ENCODE assay signal across 19 mouse cellular contexts in the genomic region with DNA sequence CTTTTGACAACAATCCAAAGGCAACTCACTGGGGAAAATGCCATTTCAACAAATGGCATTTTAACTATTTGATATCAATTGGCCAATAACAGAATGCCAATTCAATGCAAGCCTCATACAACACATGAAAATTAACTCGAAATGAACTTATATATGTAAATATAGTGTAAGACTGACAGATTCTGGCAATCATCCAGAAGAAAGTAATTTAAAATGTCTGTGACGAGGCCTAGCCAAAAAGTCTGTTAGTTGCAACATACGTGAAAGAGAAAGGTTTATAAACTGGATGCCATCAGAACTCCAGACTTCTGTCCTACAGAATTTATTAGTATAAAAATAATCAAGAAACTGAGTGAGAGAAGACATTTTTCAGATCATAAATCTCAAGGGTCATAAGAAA.
"Had no signal": no experiment of that assay in that cellular context is flagged by ENCODE, and none has a peak within 500 bp of the region (broad histone marks: within the 10 kb centered on the region; RNA-seq: fewer than 3 reads in every experiment).

No protein-coding gene starts in this region.

- H3K27ac ChIP-seq: kidney, embryonic 15.5 days; left cerebral cortex, adult 2 months; limb, embryonic 12.5 days; limb, embryonic 15.5 days; liver, embryonic 14.5 days; macrophage; midbrain, embryonic 12.5 days had no signal

- H3K9me3 ChIP-seq: kidney, embryonic 15.5 days; limb, embryonic 12.5 days; limb, embryonic 15.5 days; midbrain, embryonic 12.5 days had no signal

- ATAC-seq: liver, postnatal 0 days; midbrain, embryonic 16.5 days had no signal

- H3K27me3 ChIP-seq: kidney, embryonic 15.5 days; limb, embryonic 12.5 days; limb, embryonic 15.5 days; midbrain, embryonic 12.5 days had no signal

- H3K4me2 ChIP-seq: kidney, embryonic 15.5 days; limb, embryonic 12.5 days; limb, embryonic 15.5 days; liver, embryonic 11.5 days; midbrain, embryonic 12.5 days had no signal

- DNase-seq: kidney, adult 11 months; kidney, adult 8-10 months; kidney, postnatal 10 days; kidney, postnatal 36 days; layer of hippocampus, postnatal 36 days; left cerebral cortex, postnatal 4 days; liver, postnatal 0 days; lung, postnatal 14 days; thymus, adult 18-20 months; thymus, postnatal 36 days had no signal

- H3K4me3 ChIP-seq: kidney, embryonic 15.5 days; left cerebral cortex, adult 2 months; limb, embryonic 12.5 days; limb, embryonic 15.5 days; midbrain, embryonic 12.5 days had no signal

- H3K4me1 ChIP-seq: kidney, embryonic 15.5 days; limb, embryonic 12.5 days; limb, embryonic 15.5 days; midbrain, embryonic 12.5 days had no signal

- H3K36me3 ChIP-seq: kidney, embryonic 15.5 days; limb, embryonic 12.5 days; limb, embryonic 15.5 days; midbrain, embryonic 12.5 days had no signal

- H3K9ac ChIP-seq: kidney, embryonic 15.5 days; limb, embryonic 12.5 days; limb, embryonic 15.5 days; liver, embryonic 14.5 days; liver, postnatal 0 days; midbrain, embryonic 12.5 days had no signal
